Mouse (Mus musculus): Measurements from ENCODE around the gene Thbs3.

Gene Thbs3

GRCm38 (mm10) chr3:89226900-89227299, 11.9 kb downstream of the Thbs3 start, which contains the start of gene Mtx1:
Gene Mtx1 (minus strand): TSS chr3:89227088.
- no peak for DNase-seq (ENCODE audit: low spot score in 2 of 2)

GRCm38 (mm10) chr3:89227307-89228179, 12.6 kb downstream of the Thbs3 start:
- DNase-seq (ENCODE audit: low spot score in 2 of 2): peak; percentile 96 to 97

- DNase-seq (ENCODE audit: low spot score in 2 of 2): peak; percentile 84 to 90
Measured at GRCm38 (mm10) chr3:89228180-89228549, 13.2 kb downstream of the Thbs3 start.

- DNase-seq (ENCODE audit: low spot score in 2 of 2): no peak
Measured at GRCm38 (mm10) chr3:89228836-89229235, 13.9 kb downstream of the Thbs3 start, which contains the start of gene Muc1. Gene Muc1 (plus strand): TSS chr3:89229057.

GRCm38 (mm10) chr3:89229276-89229675, 14.3 kb downstream of the Thbs3 start:
- no peak for DNase-seq (ENCODE audit: low spot score in 2 of 2)

- DNase-seq (ENCODE audit: low spot score in 2 of 2): no peak
Measured at GRCm38 (mm10) chr3:89230561-89230960, 15.6 kb downstream of the Thbs3 start.

- DNase-seq (ENCODE audit: low spot score in 2 of 2): no peak
Measured at GRCm38 (mm10) chr3:89231345-89231744, 16.4 kb downstream of the Thbs3 start.

GRCm38 (mm10) chr3:89231772-89232275, 16.8 kb downstream of the Thbs3 start:
- peak in 1 of 2 experiments; percentile 61 for DNase-seq (ENCODE audit: low spot score in 2 of 2)

GRCm38 (mm10) chr3:89232614-89233013, 17.6 kb downstream of the Thbs3 start:
- DNase-seq (ENCODE audit: low spot score in 2 of 2): no peak

GRCm38 (mm10) chr3:89233562-89234110, 18.7 kb downstream of the Thbs3 start:
- DNase-seq (ENCODE audit: low spot score in 2 of 2): no peak

- no peak for DNase-seq (ENCODE audit: low spot score in 2 of 2)
Measured at GRCm38 (mm10) chr3:89236516-89236915, 21.5 kb downstream of the Thbs3 start.

- DNase-seq (ENCODE audit: low spot score in 2 of 2): no peak
Measured at GRCm38 (mm10) chr3:89237682-89238081, 22.7 kb downstream of the Thbs3 start.

GRCm38 (mm10) chr3:89238494-89238893, 23.5 kb downstream of the Thbs3 start:
- DNase-seq (ENCODE audit: low spot score in 2 of 2): peak in 1 of 2 experiments; percentile 25

GRCm38 (mm10) chr3:89242331-89242895, 27.4 kb downstream of the Thbs3 start:
- DNase-seq (ENCODE audit: low spot score in 2 of 2): peak; percentile 70 to 74

GRCm38 (mm10) chr3:89243609-89244008, 28.6 kb downstream of the Thbs3 start:
- DNase-seq (ENCODE audit: low spot score in 2 of 2): peak in 1 of 2 experiments; percentile 74

- peak in 1 of 2 experiments; percentile 68 for DNase-seq (ENCODE audit: low spot score in 2 of 2)
Measured at GRCm38 (mm10) chr3:89244158-89244981, 29.4 kb downstream of the Thbs3 start.

GRCm38 (mm10) chr3:89244982-89245687, 30.2 kb downstream of the Thbs3 start:
- peak; percentile 92 for DNase-seq (ENCODE audit: low spot score in 2 of 2)

- peak; percentile 91 to 92 for DNase-seq (ENCODE audit: low spot score in 2 of 2)
Measured at GRCm38 (mm10) chr3:89245688-89246171, 30.8 kb downstream of the Thbs3 start, which contains the start of gene Krtcap2. Gene Krtcap2 (plus strand): TSS chr3:89245966.

- peak; percentile 95 for DNase-seq (ENCODE audit: low spot score in 2 of 2)
Measured at GRCm38 (mm10) chr3:89246261-89247100, 31.5 kb downstream of the Thbs3 start, which contains the start of gene Trim46. Gene Trim46 (minus strand): TSS chr3:89246309.

GRCm38 (mm10) chr3:89247466-89247865, 32.5 kb downstream of the Thbs3 start:
- no peak for DNase-seq (ENCODE audit: low spot score in 2 of 2)
